Mouse (Mus musculus): ENCODE measurements around the gene Mucl3.

- TF ChIP-seq POLR2A (IDR thresholded peaks at IDR 0.05; ENCODE audit: low read depth, low read length) (no peak), CTCF (IDR thresholded peaks at IDR 0.05; ENCODE audit: borderline replicate concordance, insufficient read depth, low read length) (no peak)
These were observed 52.3 kb downstream of the Mucl3 start for GRCm38 (mm10) chr17:35591219-35591578.
